Mouse (Mus musculus) NIH3T3 (cell line): ENCODE measurements around the gene Aspdh.

Experiments used
- DNase-seq: peaks from one replicate; pipeline ENCODE4 v3.0.0-alpha.2; 2012; ENCODE audit warnings: low read depth

The Aspdh gene

DNA sequence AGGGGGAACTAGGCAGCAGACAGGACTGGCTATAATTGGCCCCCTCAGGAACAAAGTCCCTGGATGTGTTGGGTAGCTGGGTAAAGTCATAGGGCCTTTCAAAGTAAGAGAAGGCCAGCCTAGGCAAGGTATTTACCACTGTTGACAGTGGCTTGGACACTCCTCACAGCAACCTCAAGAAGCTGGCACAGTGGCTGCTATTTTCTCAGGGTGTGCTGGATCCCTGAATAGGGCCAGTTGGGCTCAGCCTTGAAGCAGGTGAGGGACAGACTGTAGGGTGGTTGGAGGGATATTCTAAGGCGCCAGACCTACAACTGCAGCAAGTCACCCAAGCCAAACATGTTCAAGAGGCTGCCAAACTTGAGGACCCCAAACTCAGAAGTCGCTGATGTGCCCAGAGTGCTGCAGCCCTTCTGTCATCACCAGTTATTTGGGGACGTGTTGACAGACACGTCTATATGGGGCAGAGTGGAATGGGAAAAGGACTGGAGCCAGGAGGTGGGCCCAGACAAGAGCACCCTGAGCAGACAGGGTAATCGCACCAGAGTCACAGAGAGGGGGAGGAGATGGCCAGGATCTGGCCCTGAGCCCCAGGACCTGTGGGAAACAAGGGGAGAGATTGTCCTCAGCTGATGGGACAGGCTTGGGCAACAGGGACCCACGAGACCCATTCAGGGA is 6.8 kb downstream of the Aspdh start:
- DNase-seq: no peak

DNA sequence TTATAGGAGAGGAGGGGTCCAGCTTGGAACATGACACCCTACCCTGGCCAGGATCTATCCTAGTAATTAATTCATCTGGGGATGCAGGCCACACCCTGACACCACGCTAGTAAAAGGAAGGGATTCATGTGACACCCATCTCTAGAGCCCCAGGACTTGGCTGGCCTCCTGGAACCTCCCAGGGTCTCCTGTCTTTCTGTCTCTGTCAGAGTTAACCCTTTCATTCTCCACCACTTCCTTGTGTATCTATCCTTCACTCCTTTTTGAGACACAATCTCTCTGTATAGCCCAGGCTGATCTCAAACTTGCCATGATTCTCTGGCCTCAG is 7.3 kb downstream of the Aspdh start:
- DNase-seq: no peak

DNA sequence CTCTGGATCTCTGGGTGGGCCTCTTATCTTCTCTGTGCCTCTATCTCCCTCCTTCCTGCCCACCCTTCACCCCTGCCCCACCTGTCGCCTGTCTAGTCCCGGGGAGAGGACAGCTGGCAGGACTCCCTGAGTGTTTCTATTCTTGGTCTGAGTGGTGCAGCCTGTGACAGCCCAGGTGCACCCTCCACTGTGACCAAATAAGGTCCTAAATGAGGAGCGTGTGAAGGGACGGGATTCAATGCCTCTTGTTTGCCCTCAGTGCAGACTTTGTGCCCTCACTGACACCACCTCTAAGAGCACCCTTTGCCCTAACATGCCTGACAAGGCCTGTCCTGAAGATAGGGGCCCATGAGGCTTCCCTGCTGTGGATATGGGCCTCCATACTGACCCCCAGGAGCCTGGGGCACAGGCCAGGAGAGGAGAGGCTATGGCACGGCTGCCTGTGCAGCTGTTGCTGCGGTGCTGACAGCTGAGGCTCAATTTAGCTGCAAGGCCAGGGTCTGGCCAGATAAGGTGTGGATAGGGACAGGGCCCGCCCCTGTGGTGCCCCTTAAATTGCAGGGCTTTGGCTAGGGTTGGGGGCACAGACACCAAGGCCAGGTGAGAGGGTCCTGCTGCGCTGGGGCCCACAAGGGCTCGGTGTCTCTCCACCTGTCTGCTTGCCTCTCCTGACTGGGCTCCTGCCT is 7.9 kb downstream of the Aspdh start:
- DNase-seq: no peak

DNA sequence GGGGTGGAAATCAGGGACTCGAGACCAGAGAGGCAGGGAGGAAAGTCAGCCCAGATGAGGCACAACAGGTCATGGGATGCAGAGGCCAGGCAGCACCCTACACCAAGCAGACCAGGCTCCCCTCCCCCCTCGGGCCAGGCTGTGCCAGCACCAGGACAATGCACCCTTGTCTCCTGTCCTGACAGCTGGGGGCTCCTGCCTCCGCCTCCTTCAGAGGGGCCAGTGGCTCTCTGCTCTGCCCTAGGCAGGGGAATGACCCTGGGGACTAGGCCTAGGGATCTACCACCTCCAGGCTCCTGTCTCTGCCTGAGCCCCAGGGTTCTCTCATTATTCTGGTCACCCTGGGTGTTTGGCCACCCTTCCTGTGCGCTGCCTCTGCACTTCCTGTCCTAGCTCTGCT is 9.2 kb downstream of the Aspdh start:
- DNase-seq: peak; percentile 52

DNA sequence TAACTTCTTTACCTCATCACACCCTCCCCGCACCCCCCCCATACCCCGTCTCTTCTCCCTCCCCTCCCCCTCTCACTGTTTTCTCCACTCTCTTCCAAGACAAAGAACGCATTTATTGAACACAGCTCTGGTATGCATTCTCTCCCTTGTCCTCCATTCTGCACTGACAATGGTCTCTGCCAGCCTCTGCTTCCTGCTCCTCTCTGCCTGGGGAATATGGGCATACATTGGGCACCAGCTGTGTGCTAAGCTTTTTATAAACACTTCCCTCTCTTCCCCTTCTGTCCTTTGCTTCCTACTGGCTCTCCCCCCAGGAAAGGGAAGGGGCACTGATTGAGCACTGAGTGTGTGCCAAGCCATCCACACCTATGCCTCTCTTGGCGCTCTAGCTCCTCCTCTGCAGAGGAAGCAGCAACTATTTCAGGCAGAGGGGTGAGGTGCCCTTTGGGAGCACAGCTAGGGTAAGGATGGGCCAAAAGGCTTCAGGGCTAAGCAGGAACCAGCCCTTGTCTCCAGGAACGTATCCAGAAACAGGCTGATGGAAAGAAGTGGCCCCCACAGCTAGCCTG is 9.9 kb downstream of the Aspdh start:
- no peak for DNase-seq

DNA sequence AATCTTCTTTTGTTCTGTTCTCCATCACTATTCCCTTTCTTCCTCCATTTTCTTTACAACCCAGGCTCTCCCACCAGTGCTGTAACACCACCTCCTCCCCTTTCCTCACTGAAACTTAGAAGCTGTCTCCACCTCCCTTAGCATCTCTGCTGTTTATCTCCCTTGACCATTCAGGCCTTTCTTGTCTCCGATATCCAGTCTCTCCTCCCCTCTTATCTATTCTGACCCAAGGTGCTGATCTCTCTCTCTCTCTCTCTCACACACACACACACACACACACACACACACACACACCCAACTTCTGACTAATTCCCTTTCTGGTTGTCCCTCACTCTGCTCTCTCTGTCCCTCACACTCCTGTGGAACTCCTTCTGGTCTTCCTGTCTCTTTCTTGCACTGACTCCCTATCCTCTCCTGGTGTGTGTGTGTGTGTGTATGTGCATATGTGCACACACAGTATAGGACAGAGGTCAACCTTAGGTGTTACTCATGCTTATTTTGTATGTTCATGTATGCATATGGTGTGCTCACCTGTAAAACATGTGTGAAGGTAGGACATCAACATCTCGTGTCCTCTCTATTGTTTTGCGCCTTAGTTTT is 17.7 kb downstream of the Aspdh start:
- no peak for DNase-seq

DNA sequence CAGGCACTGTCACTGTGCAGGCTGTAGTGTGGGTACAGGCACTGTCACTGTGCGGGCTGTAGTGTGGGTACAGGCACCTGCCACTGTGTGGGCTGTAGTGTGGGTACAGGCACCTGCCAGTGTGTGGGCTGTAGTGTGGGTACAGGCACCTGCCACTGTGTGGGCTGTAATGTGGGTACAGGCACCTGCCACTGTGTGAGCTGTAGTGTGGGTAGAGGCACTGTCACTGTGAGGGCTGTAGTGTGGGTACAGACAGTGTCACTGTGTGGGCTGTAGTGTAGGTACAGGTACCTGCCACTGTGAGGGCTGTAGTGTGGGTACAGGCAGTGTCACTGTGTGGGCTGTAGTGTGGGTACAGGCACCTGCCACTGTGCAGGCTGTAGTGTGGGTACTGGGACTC is 18.9 kb downstream of the Aspdh start:
- no peak for DNase-seq

DNA sequence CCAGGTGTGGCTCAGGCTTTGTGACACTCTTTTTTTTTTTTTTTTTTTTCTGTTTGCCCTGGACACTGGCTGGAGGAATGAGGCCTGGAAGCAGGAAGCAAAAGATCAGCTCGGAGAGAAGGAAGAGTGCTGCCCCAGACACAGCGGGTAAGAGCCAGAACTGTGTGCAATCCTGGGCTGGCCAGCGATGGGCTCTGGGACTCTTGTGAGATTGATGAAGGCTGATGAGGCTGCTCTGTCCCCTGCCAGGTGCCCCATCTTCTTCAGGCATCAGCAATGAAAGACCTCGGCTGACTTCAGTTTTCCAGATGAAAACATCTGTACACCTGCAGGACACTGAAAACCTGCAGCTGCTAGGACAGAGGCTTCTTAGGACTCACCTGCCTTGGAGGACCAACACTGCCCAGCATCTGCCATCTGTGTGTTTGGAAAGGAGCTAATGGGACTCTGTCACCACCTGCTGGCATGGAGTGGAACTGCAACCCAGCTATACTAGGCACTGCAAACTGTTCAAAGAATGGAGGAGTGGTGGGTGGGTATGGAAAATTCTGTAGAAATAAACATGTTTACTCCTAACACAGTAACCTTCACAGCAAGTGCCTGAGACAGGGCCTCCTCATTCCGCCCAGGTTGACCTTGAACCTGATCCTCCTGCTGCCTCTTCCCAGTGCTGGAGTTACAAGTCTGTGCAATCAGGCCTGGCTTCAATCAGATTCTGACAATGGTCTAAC is 19.8 kb downstream of the Aspdh start:
- DNase-seq: peak; percentile 87

DNA sequence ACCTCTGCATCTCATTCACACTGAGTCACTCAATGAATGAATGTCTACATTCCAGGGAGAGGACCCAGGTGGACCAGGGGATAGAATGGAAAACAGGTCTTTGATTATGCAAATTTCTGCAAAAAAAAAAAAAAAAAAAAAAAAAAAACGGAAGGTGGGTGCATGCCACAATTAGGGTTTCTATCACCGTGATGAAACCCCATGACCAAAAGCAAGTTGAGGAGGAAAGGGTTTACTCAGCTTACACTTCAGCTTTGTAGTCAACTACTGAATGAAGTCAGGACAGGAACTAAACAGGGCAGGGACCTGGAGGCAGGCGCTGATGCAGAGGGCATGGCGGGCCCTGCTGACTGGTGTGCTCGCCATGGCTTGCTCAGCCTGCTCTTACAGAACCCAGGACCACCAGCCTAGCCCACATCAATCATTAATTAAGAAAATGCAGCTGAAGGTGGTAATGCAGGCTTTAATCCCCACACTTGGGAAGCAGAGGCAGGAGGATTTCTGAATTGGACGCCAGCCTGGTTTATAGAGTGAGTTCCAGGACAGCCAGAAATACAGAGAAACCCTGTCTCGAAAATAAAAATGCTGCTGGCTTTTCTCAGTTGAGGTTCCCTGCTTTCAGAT is 20.5 kb downstream of the Aspdh start:
- DNase-seq: no peak

DNA sequence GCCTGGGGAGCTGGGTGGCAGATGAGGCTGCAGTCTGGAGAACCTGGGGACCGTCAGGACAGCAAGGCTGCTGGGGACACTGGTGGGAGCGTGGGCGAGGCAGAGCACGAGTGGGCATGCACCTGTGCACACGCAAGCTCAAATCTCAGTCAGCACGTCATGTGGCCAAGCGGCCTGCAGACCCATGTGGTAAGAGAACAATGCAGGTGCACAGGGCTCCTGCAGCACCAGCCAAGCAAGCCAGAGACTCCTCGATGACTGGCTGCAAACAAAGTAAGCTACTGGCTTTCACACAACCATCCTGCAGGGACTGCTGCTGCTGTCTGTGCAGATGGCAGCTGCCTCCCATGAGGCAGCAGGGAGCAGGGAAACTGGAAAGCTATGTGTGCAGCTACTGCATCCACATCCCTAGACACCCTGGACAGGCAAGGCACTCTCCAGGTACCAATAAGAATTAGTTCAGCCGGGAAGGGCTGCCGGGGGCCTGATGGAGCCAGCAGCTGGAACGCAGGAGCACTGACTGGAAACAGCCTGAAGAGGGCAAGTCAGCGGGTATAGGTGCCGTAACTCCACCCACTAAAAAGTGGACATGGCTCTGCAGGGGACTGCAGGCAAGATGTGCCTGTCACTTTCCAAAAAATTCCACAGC is 21.9 kb downstream of the Aspdh start:
- no peak for DNase-seq

DNA sequence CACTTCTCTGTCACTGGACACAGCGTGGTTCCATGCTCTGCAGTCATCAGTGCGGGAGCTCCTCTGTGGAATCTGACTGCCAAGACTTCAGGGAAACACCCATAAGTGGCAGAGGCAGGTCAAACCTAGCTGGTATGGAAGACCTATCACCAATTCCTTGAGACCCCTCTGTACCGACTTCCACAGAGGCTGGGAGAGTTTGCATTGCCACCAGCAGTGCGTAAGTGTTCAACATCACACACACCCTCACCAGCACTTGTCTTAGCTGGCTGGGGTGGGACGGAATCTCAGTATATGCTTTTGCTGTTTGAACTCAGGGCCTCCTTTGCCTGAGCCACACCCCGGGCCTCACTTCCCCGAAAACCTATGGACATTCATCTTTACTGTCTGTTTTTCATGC is 22.7 kb downstream of the Aspdh start:
- DNase-seq: no peak

DNA sequence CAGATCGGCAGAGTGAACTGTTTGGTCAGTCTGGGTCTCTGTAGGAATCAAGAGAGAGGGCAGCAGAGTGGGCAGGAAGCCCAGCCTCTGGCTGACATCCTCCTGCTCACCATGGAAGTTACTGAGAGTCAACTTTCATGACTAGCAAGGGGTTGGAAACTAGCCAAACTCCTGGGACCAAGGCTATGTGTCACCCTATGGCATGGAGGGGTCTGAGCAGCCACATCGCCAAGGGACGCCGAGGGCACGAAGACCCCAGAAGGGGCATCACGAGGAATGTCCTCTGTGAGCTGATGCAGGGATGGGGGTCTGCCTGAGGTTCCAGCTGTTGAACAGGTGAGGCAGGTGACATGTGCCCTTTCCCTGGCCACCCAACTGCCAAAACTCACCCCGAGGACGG is 23.4 kb downstream of the Aspdh start:
- DNase-seq: no peak

DNA sequence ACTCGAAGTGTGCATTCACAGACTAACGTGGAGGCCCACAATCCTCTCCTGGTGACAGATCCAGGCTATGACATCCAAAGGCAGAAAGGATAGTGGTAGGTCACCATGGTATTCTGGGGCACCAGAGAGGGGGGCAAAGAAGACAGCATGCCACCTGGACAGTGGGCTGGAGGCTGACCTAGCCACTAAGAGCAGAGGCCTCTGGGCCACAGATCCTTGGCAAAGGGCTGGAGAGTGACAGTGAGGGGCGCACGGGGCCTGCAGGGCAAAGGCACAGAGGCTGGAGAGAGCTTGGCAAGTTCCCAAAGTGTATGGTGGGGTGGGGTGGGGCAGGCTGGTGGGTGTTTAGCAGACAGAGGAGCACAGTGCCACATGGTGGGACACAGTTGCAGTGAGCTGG is 25.1 kb downstream of the Aspdh start:
- DNase-seq: no peak

DNA sequence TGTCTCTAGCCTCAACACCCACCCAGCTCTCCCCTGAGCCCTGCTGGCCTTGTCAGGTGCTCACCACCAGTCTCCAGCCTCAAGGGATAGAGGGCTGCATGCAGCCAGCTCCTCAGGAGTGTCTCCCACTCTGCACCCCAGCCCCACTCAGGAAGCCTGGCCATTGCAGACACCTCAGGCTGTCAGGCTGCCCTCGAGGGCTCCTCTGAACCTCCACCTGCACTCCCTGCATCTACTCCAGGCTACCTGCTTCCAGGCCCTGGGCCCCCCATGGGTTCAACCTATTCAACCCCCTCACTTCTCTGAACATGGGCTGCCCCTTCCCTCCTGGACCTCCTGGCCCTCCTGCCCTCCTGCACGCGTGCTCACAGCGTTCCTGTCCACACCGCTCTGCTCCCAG is 26.2 kb downstream of the Aspdh start:
- DNase-seq: no peak

DNA sequence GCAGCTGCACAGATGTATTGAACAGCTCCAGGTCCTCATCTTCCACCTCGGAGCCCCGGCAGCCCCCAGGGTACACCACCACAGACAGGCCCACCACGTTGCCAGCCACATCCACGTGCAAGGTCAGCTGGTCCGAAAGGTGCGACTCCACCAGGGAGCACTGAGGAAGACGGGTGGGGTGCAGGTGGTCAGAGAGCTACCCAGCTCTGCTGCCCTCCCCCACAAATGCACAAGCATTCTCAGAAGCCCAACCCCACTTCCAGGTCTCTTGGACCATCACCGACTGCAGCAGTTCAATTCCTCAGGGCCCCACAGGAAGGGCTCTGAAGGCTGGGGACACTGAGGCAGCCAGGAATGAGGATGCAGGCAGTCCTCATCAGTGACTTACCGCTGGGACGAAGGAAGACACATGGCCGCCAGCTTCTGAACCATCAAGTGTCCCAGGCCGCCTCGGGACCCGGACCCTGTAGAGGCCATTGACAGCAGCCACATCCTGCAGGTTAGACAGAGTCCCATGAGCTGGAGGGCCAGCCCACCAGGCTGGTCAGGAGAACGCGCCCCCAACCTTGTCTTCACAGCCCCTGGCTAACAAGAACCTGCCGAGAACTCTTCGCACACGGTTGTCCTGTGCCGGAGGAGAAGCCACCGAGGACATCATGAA is 27.1 kb downstream of the Aspdh start:
- DNase-seq: no peak

DNA sequence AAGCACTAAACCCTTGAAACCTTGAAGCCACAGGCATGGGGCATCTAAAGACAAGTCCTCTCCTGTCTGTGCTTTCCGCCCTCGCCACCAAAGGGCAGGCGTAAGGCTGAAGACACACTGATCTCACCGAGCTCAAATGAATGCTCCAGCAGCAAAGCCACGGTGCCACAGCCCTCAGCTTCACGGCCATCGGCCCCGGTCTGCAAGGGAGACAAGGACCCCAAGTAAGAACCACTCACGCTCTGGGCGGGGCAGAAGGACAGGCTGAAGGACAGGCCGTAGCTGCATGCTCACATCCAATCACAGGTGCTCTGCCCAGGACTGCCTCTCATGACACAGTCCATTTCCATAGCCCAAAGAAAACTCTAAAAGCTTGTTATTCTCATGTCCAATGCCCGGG is 29.5 kb downstream of the Aspdh start:
- no peak for DNase-seq

DNA sequence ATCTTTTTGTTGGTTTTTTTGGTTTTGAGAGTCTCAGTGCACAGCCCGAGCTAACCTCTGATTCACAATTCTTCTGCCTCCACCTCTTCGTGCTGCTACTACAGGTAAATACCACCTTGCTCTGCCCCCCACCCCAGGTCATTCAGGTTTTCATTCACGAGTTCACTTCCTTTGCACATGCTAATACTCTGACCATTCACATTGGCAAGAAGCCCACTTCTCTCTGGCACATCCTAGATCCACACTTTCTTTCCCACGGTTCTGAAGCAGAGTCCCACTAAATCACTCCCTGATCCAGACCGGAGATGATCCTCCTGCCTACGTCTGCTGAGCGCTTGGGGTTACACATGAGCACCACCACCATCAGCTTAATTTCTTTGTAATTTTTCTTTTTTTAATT is 29.9 kb downstream of the Aspdh start:
- DNase-seq: peak; percentile 53

DNA sequence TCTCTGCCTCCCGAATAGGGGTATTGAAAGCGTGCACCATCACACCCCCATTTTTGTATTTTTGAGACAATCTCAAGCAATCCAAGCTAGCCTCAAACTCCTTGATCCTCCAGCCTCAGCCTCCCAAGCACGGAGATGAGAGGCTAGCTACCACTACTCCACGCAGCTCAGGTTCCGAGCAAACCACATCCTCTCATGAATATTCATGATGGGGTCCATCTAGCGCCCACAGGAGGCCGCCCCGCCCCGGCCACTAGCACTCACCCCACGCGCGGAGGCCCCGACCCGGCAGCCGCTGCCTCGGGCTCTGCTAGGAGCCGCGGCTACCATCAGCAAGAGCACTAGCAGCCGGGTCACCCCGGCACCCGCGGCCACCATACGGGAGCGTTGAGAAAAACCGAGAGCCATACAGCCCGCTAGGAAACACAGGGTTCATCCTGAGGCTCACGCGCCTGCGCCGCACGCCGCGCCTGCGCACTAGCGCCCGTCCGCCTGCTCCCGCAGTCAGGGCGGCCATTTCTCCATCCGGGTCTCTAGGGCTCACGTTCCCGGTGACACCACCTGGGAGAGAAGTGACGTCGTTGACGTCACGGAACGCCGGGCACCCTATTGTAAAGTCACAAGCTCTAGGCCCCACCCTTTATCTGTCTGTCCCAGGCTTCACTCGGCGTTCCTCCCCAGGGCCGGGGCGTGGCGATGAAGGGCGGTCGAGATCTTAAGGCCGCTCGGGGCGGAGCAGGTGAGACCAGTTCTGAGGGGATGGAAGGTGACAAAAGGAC is 31.0 kb downstream of the Aspdh start, which contains the start of the genes Emc10 and Fam71e1:
TSS of gene Emc10 (minus strand) at position 538 of the 779 bp plus-strand sequence.
TSS of gene Fam71e1 (plus strand) at position 590 of the 779 bp plus-strand sequence.
- peak; percentile 100 for DNase-seq

DNA sequence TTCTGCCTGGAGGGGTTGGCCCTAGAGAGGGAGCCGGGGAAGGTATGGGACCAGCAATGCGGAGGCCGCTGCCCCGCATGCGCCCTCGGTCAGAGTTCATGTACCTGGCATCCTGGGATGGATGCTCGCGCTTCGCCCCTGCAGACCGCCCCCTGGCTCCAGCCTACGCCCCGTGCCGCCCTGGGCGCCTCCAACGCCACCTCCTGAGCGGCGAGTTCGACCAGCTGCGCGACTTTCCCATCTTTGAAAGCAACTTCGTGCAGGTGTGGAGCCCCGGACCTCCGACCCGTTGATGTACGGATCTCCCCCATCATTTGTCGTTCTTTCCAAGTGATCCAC is 31.5 kb downstream of the Aspdh start:
- DNase-seq: peak; percentile 22

DNA sequence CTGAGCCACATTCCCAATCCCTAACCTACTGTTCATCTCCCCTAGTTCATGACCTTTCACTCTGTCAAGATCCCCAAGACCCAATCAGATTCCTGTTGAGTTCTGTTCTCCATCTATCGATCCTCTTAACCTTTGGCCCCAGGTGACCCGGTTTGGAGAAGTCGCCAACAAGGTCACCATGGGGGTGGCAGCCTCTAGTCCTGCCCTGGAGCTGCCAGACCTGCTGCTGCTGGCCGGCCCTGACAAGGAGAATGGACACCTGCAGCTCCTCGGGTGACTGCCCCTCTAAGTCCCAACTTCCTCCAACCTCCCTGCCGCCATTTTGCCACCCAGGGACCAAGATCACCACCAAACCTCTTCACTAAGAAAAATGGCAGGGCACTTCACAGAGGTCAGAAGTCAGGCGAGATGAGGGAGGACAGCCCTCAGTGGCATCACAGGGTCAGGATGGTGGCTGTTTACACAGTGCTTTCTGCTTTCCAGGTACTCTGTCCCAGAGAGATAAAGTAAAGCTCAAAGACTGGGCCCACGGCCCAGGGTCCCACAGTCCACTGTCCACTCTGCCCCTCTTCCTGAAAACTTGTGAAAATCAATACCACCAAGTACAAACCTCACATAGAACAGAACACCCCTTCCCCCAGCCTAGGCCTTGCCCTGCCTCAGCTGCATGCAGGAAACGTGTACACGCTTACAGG is 32.3 kb downstream of the Aspdh start:
- DNase-seq: no peak
